Mouse (Mus musculus) hindbrain, embryonic 11.5 days (tissue): ENCODE results near the gene Bmt2. TPM values are rescaled to one million over a fixed set of nuclear protein-coding genes. Genes with fewer than 3 reads are reported as not detected.
A peak's percentile ranks its signal among the peaks of the same experiment; 100 is the strongest.

Source experiments
- ATAC-seq: fragments of 200-750 bp; cut with Nextera tagmentation; 2 replicates; pipeline ENCODE4 v1.8.0; 2017; ENCODE audit warnings: mild to moderate bottlenecking, moderate TSS enrichment, moderate library complexity; ENCODE audit not compliant: low FRiP score
- DNase-seq: peaks from one replicate; pipeline ENCODE4 v3.0.0-alpha.2; 2015; ENCODE audit warnings: low spot score
- H3K27ac ChIP-seq: fragments of 300-500 bp; sonication (generic); 2 replicates; pipeline ENCODE4 v1.5.1; 2014; ENCODE audit warnings: mild to moderate bottlenecking, low read depth, low read length
- H3K27me3 ChIP-seq: fragments of 300-500 bp; sonication (generic); 2 replicates; pipeline ENCODE4 v1.6.1; 2014; ENCODE audit warnings: mild to moderate bottlenecking, low read length, moderate library complexity, mixed read lengths; ENCODE audit not compliant: control insufficient read depth, insufficient read depth
- H3K36me3 ChIP-seq: fragments of 300-500 bp; sonication (generic); 2 replicates; pipeline ENCODE4 v1.6.1; 2014; ENCODE audit warnings: mild to moderate bottlenecking, low read length, moderate library complexity, mixed read lengths; ENCODE audit not compliant: control insufficient read depth, insufficient read depth
- H3K4me1 ChIP-seq: fragments of 300-500 bp; sonication (generic); replicated peaks from 2 replicates; pipeline ENCODE4 v1.6.1; 2014; ENCODE audit warnings: low read length, mixed read lengths; ENCODE audit not compliant: control insufficient read depth, insufficient read depth
- H3K4me2 ChIP-seq: fragments of 300-500 bp; sonication (generic); replicated peaks from 2 replicates; pipeline ENCODE4 v1.6.1; 2014; ENCODE audit warnings: mild to moderate bottlenecking, low read depth, low read length
- H3K4me3 ChIP-seq: fragments of 300-500 bp; sonication (generic); 2 replicates; pipeline ENCODE4 v1.5.1; 2014; ENCODE audit warnings: low read depth, low read length
- H3K9ac ChIP-seq: fragments of 300-500 bp; sonication (generic); 2 replicates; pipeline ENCODE4 v1.6.1; 2014; ENCODE audit warnings: low read depth, low read length
- H3K9me3 ChIP-seq: fragments of 300-500 bp; sonication (generic); 2 replicates; pipeline ENCODE4 v1.6.1; 2016; ENCODE audit warnings: low read length; ENCODE audit not compliant: control insufficient read depth
- WGBS: fragments of 180-500 bp; shearing (Covaris S2); extraction: QIAGEN DNeasy Blood & Tissue Kit; methylation state at CpG from one replicate; pipeline ENCODE4 v1.1.7; 2014; 5-methylcytosine and 5-hydroxymethylcytosine counted together
- polyA plus RNA-seq: library from polyadenylated mRNA; unstranded; fragments of >200 nt; fragmentation: Nextera tagmentation; extraction: Ambion mirVana; gene quantifications from 2 replicates; pipeline ENCODE4 v1.2.1, GENCODE M21; 2014

Gene Bmt2
- polyA plus RNA-seq = 23.7 and 25.4 TPM in 2 replicates

DNA sequence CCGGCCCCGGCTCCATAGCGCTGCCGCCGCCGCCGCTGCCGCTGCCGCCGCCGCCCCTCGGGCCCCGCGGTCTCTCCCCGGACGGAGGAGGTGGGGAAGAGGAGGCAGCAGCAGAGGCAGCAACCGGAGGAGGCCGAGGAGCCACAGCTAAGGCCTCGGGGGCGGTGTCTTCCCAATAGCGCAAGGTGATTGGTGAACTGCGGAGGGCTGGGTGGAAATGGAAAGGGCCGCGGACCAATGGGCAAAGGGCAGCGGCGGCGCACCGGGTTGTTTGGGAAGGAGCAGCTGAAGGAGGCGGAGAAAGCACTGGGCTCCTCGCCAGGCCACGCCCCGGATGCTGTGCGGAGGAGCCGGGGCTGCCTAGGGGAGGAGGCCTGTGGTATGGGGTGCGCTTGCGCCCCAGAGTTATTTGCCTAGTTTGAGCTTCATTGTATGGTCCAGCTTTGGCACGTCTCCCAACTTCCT lies at the start of gene Bmt2:
Bmt2 (minus strand) TSS at position 149 of the 465 bp plus-strand sequence.
- ATAC-seq (peak; percentile 99), DNase-seq (peak; percentile 96)
- H3K4me1 ChIP-seq = no peaks in the 10 kb centered on the region
- peak within 1 kb of the TSS; percentile 84 for H3K4me2 ChIP-seq
- H3K27me3 ChIP-seq = no peaks in the 10 kb centered on the region
- H3K9ac ChIP-seq = peak within 1 kb of the TSS; percentile 86
- peak within 1 kb of the TSS; percentile 83 for H3K4me3 ChIP-seq
- peak within 1 kb of the TSS; percentile 93 for H3K27ac ChIP-seq
- no peaks in the 10 kb centered on the region for H3K36me3 ChIP-seq
- WGBS = under 1% methylated on average over 23 of the region's 37 CpGs
- no peaks in the 10 kb centered on the region for H3K9me3 ChIP-seq

DNA sequence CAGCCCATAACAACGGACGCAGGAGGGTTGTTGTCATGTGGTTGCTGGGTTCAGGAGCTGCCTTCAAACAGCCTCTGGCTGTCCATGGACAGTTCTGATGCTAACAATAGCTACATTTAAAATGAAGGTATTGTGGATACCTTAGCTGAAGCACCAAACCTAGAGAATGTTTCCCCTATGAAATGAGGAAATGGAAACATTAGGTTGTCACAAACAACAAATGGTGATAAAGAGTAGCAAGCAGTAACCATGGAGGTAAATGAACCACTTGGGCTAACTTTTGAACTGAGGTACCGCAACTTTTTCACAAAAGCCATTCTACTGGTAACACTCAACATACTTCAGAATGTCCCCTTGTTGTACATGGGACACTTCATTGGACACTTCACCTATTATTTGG lies 44.4 kb upstream of the Bmt2 start:
- Histone ChIP-seq H3K4me1 (no peaks in the 10 kb centered on the region), H3K27me3 (no peaks in the 10 kb centered on the region), H3K27ac (no peak overlapping the region), H3K4me2 (no peak overlapping the region), H3K4me3 (no peak overlapping the region), H3K36me3 (no peaks in the 10 kb centered on the region), H3K9ac (no peak overlapping the region), H3K9me3 (no peaks in the 10 kb centered on the region)
- DNase-seq (no peak), ATAC-seq (no peak)
- WGBS = 90% methylated on average over 3 of the region's 3 CpGs

DNA sequence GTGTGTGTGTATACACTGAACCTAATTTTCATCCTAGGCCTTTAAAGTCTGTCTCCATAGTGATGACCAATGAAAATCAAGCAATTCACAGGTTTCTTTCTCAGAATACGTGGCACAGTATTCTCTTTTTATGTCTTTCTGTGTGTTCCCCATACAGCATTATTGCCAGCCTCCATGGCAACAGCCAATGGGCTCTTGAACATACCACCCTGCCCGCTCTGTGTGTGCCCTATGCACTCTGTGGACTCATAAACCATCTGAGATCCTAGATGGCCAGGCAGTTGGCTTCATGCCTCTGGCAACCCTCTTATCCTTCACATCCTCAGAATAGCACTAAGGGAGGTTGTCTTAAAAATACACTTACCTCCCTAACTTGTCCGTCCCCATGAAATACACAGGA lies 37.1 kb upstream of the Bmt2 start:
- H3K9me3 ChIP-seq = no peaks in the 10 kb centered on the region
- WGBS = 76% methylated on average over 3 of the region's 3 CpGs
- ATAC-seq = no peak
- H3K4me2 ChIP-seq = no peak overlapping the region
- H3K27me3 ChIP-seq = no peaks in the 10 kb centered on the region
- H3K36me3 ChIP-seq = no peaks in the 10 kb centered on the region
- H3K9ac ChIP-seq = no peak overlapping the region
- no peaks in the 10 kb centered on the region for H3K4me1 ChIP-seq
- no peak overlapping the region for H3K27ac ChIP-seq
- no peak for DNase-seq
- no peak overlapping the region for H3K4me3 ChIP-seq

DNA sequence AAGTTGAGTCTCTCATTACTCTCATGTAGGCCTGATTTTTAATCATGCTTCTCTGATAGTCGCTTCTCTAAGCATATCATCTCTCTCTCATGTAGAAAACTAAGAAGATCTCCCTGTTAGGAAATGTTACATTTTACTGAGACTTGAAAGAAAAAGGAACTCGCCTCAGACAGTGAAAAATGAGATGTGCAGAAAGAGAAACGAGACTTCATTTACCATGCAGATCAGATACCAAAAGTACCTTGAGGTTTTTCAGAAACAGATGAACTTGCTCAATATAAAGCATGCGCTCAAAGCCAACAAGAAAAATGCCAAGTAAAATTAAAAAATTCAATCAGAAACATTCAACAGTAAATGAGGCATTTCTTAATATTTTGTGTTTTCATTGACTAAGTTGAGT lies 19.1 kb upstream of the Bmt2 start:
- WGBS = 87% methylated on average over 4 of the region's 4 CpGs
- ATAC-seq = no peak

DNA sequence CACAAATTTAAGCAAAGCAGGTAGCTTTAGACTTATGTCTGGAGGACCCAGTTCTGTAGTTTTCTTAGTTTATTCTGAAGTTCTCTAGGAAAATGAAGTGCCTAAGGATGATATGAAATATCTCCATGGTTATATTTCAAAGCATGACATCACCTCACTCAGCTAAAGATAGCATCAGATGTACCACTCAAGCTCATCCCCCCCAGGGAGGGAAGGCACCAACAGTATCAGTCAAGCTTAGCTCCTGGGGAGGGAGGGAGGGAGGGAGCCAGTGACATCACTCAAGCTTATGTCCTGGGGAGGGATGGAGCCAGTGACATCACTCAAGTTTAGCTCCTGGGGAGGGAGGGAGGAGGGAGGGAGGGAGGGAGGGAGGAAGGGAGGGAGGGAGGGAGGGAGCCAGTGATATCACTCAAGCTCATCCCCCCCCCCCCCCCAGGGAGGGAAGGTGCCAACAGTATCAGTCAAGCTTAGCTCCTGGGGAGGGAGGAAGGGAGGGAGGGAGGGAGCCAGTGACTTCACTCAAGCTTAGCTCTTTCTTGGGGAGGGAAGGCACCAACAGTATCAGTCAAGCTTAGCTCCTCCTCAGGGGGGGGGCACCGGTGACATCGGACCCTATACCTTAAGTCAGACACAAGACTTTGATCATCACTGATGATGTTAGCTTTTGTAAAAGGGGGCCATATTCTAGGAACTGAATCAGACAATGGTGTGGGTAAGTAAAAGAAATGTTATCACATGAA lies 17.5 kb upstream of the Bmt2 start:
- no peak overlapping the region for H3K9ac ChIP-seq
- ATAC-seq (no peak), DNase-seq (no peak)
- H3K9me3 ChIP-seq = no peaks in the 10 kb centered on the region
- no peak overlapping the region for H3K4me2 ChIP-seq
- H3K27ac ChIP-seq = no peak overlapping the region
- no peak overlapping the region for H3K4me3 ChIP-seq
- 78% methylated on average over 2 of the region's 2 CpGs for WGBS
- no peaks in the 10 kb centered on the region for H3K4me1 ChIP-seq
- H3K27me3 ChIP-seq = no peaks in the 10 kb centered on the region
- H3K36me3 ChIP-seq = no peaks in the 10 kb centered on the region

More for the DNA sequence above, 19.1 kb upstream of the Bmt2 start:
- no peaks in the 10 kb centered on the region for H3K4me1 ChIP-seq
- no peak overlapping the region for H3K27ac ChIP-seq
- no peak for DNase-seq
- H3K36me3 ChIP-seq = no peaks in the 10 kb centered on the region
- H3K4me2 ChIP-seq = no peak overlapping the region
- H3K27me3 ChIP-seq = no peaks in the 10 kb centered on the region
- H3K9ac ChIP-seq = no peak overlapping the region
- H3K4me3 ChIP-seq = no peak overlapping the region
- H3K9me3 ChIP-seq = no peaks in the 10 kb centered on the region

DNA sequence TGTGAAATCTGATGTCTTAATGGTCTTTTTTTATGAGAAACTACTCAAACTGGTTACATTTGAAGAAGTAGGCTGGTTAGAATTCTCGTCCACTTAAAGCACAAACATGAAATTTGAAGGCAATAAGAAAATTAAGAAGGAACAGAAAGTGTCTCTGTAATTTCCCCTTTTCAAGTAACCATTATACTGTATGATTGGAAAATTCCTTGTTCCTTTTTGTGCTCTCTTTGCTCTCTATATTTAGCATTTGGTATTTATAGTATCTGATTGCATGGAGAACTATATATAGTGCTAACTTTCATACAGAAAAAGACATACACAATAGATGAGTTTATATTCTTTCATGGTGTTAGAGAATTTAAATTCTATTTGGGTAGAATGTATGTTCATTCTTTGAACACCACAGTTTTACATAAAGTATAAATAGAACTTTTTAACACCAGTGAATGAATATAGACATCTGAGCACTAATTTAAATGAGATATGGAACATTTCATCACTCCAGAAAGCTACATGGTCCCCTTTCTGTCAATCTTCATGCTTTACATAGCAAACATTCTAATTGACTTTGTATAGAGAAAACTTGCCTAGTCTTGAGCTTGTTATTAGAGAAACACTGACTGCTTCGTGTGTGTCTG lies 14.0 kb upstream of the Bmt2 start:
- Histone ChIP-seq H3K9ac (no peak overlapping the region), H3K27ac (no peak overlapping the region), H3K36me3 (no peaks in the 10 kb centered on the region), H3K9me3 (no peaks in the 10 kb centered on the region), H3K27me3 (no peaks in the 10 kb centered on the region), H3K4me3 (no peak overlapping the region), H3K4me1 (no peaks in the 10 kb centered on the region), H3K4me2 (no peak overlapping the region)
- no peak for ATAC-seq
- 88% methylated on average over 2 of the region's 2 CpGs for WGBS
- DNase-seq = no peak

DNA sequence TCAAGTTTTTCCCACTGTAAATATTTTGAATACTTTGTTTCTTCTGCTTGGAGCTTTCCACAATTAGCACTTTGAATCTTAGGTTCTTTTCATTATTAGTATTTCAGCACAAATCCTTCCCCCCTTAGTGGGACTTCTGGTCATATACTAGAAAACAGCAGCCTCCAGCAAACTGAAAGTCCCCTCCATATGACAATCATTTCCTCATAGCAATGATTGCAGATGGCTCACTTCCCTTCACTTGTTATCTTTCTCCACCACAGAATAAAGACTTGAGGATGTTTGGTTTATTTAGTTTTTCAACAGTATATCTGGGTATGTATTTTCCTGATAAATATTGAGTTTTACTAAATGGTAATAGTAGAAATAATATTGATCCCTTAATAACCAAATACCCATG lies 12.6 kb upstream of the Bmt2 start:
- H3K27me3 ChIP-seq = no peaks in the 10 kb centered on the region
- H3K27ac ChIP-seq = no peak overlapping the region
- DNase-seq (no peak), ATAC-seq (no peak)
- H3K4me1 ChIP-seq = no peaks in the 10 kb centered on the region
- no peaks in the 10 kb centered on the region for H3K36me3 ChIP-seq
- H3K9ac ChIP-seq = no peak overlapping the region
- H3K9me3 ChIP-seq = no peaks in the 10 kb centered on the region
- no peak overlapping the region for H3K4me3 ChIP-seq
- no peak overlapping the region for H3K4me2 ChIP-seq

DNA sequence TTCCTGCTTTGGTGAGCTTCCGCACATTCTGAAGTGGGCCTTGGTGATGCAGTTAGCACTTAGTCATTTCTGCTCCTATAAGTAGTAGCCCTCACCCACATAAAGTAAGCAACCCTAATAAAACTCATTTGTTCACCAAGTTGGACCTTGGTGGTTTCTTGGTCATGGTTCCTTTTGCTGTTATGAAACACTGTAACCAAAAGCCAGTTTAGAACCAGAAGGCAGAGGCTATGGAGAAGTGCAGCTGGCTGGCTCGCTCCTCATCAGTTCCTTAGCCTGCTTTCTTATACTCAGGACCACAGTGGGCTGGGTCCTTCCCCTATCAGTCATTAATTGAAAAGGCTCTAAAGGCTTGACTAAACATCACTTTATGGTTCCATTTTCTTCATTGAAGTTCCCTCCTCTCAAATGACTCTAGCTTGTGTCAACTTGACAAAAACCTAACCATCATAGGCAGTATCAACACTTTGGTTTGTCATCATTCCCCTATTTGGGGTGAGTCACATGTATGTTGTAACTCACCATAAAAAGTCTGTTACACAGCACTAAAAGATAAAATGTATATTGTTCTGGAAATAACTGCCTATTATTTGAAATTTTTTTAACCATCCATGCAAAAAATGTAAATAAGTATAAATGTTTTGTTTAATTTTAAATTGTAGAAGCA lies 6.3 kb upstream of the Bmt2 start:
- H3K27me3 ChIP-seq = no peaks in the 10 kb centered on the region
- no peak overlapping the region for H3K4me2 ChIP-seq
- ATAC-seq (no peak), DNase-seq (no peak)
- 88% methylated on average over 2 of the region's 2 CpGs for WGBS
- no peak overlapping the region for H3K9ac ChIP-seq
- H3K36me3 ChIP-seq = no peaks in the 10 kb centered on the region
- H3K4me1 ChIP-seq = no peaks in the 10 kb centered on the region
- no peaks in the 10 kb centered on the region for H3K9me3 ChIP-seq
- no peak overlapping the region for H3K4me3 ChIP-seq
- H3K27ac ChIP-seq = no peak overlapping the region
